10 mouse cellular contexts compared by ENCODE assay signal in genomic region chr12:69417701-69418291, GRCm38 (mm10). TPM values are rescaled to one million over a fixed set of nuclear protein-coding genes. Genes with fewer than 3 reads are reported as not detected.
DNase-seq lines count a peak whose midpoint lies in the region.
"Had no signal": no experiment of that assay in that cellular context is flagged by ENCODE, and none has a peak within 500 bp of the region (broad histone marks: within the 10 kb centered on the region; RNA-seq: fewer than 3 reads in every experiment).

No protein-coding gene starts in this region.

- peak; percentile 42 for DNase-seq in adrenal gland, postnatal 10 days
- no peak for DNase-seq in adrenal gland, adult 2 months
- DNase-seq in kidney, postnatal 36 days, result peak; percentile 54 to 55
- DNase-seq in kidney, postnatal 14 days, result no peak
- peak; percentile 92 for DNase-seq in cerebellum, adult 9-10 months
- peak; percentile 82 for DNase-seq in splenic B cell, adult 2 months (ENCODE audit: low read depth, low spot score)
- DNase-seq in lung, postnatal 36 days, result no peak
- DNase-seq in ovary, postnatal 10 days (ENCODE audit: low spot score), result no peak
- DNase-seq: liver, embryonic 13.5 days had no signal

- H3K36me3 ChIP-seq in splenic B cell, adult 2 months (ENCODE audit: control insufficient read depth, insufficient read depth, low read length, poor library complexity, severe bottlenecking), result no peaks in the 10 kb centered on the region
- H3K36me3 ChIP-seq: liver, embryonic 13.5 days had no signal

- no peaks in the 10 kb centered on the region for H3K27me3 ChIP-seq in splenic B cell, adult 2 months (ENCODE audit: control insufficient read depth, insufficient read depth, low read length, poor library complexity, severe bottlenecking)
- H3K27me3 ChIP-seq: liver, embryonic 13.5 days had no signal

RNA-seq across cellular contexts. Expression of gene Gm9887, which starts 45.5 kb away (rescaled TPM):
- total RNA-seq in adrenal gland, postnatal 10 days (2021), result under 1 TPM in 1 of 2 experiments, not detected in 1; 0.63 TPM
- 1 to 10 TPM; 1.2 TPM for total RNA-seq in adrenal gland, adult 2 months (2021)
- 3.8 and 3.9 TPM in 2 replicates for polyA plus RNA-seq in adrenal gland, adult 2 months (2012; rRNA removed)
- total RNA-seq: granulocyte monocyte progenitor cell, adult 5-6 weeks had no signal

RNA-seq across cellular contexts. Expression of gene Arf6, which starts 45.8 kb away (rescaled TPM):
- total RNA-seq in adrenal gland, postnatal 10 days (2021), result 100 to 1,000 TPM in 1 of 2 experiments, 10 to 100 TPM in 1; 94.9 to 116 TPM
- total RNA-seq in adrenal gland, adult 2 months (2021), result 100 to 1,000 TPM; 112 to 123 TPM
- 123 and 157 TPM in 2 replicates for polyA plus RNA-seq in adrenal gland, adult 2 months (2012; rRNA removed)

Comparison
In these comparisons a context has a peak if more than half of its experiments do, and no peak if none do; other contexts are left out.
1. DNase-seq: peak in adrenal gland, postnatal 10 days (single experiment), kidney, postnatal 36 days (2 of 2), cerebellum, adult 9-10 months (single experiment) and splenic B cell, adult 2 months (single experiment); none in adrenal gland, adult 2 months (single experiment), kidney, postnatal 14 days (single experiment), lung, postnatal 36 days (single experiment) and ovary, postnatal 10 days (single experiment).